Mouse (Mus musculus): ENCODE data around the gene Sat1. TPM values are rescaled to one million over a fixed set of nuclear protein-coding genes. Genes with fewer than 3 reads are reported as not detected.

The Sat1 gene
- total RNA-seq, 4 experiments from 2014 or later, result 11.0 to 19.8 (median 16.4) TPM

DNA sequence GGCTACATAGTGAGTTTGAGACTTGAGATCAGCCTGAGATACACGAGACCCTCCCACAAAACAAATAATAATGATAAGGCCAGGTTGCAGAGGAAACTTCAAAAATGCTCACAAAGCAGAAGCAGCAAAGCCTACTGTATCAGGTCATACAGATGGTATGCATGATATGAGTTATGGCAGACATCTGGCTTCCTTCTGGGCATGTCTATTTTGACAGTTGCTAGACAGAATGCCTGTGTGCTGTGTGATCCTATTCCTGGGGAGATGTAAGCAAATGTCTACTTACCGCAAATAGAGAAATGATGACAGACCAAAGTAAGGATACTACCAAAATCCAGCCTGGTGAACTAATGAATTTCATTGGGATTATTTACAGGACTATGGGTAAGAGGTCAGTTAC is 49.9 kb downstream of the Sat1 start:
- DNase-seq (ENCODE audit: low spot score in 2 of 2), result no peak

DNA sequence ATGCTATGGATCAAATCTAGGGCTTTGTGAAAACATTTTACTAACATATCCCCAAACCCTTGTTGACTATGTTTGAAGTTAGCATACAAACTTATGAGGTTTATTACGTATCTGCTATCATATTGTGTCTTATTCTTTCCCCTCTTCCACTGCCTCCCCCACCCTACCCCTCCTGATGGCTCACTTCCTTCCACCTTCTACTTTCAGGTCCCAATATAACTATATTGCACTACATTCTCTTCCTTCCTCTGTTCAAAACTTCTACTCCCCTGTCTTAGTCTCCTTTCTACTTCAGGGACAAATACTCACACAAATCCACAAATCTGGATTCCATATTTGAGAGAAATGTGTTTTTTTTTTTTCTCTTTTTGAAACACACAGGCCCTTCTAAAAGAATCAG is 52.7 kb downstream of the Sat1 start:
- DNase-seq (ENCODE audit: low spot score in 2 of 2), result no peak

Other genes with a start within 250 kb of the Sat1 start
- gene Magea8, start 220.6 kb downstream of the Sat1 start, total RNA-seq (2022), result not detected
- gene Magea5, start 153.3 kb downstream of the Sat1 start, total RNA-seq (2022), result not detected
- not detected for gene Magea1, start 126.7 kb downstream of the Sat1 start, total RNA-seq (2022)
- not detected for gene Magea2, start 122.8 kb downstream of the Sat1 start, total RNA-seq (2022)
- not detected for gene Cldn34b2, start 88.0 kb downstream of the Sat1 start, total RNA-seq (2022)
- gene Acot9, start 46.0 kb upstream of the Sat1 start, total RNA-seq (2022), result 10 to 100 TPM; 13.9 to 16.5 (median 15.4) TPM
- gene Prdx4, start 124.3 kb upstream of the Sat1 start, total RNA-seq (2022), result 1 to 10 TPM; 4.7 to 6.7 (median 5.5) TPM